Mouse (Mus musculus): ENCODE results near the gene Trak1. TPM values are rescaled to one million over a fixed set of nuclear protein-coding genes. Genes with fewer than 3 reads are reported as not detected.

Gene Trak1
- polyA plus RNA-seq, 1 experiment = 35.9 TPM

GRCm38 (mm10) chr9:121477305-121477911 is 180.1 kb downstream of the Trak1 start:
- DNase-seq (ENCODE audit: low spot score) = peak; percentile 45

GRCm38 (mm10) chr9:121479453-121479852 is 182.2 kb downstream of the Trak1 start:
- no peak for DNase-seq (ENCODE audit: low spot score)

DNA sequence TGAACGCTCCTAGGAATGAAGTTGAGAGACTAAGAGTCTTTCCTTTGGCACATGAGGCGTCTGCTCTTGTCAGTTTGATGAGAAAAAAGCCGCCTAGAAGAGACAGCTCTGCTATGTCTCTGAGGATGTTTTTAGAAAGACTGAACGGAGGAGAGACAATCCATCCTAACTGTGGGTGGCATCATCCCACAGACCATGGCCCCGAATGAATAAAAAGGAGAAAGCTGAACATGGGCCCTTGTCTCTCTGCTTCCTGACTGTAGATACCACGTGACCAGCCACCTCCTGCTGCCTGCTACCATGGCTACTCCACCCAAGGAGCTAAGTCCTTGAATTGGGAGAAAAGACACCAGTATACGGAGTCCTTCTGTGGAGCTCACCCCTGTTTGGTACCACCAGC is 189.9 kb downstream of the Trak1 start:
- DNase-seq (ENCODE audit: low spot score) = no peak

DNA sequence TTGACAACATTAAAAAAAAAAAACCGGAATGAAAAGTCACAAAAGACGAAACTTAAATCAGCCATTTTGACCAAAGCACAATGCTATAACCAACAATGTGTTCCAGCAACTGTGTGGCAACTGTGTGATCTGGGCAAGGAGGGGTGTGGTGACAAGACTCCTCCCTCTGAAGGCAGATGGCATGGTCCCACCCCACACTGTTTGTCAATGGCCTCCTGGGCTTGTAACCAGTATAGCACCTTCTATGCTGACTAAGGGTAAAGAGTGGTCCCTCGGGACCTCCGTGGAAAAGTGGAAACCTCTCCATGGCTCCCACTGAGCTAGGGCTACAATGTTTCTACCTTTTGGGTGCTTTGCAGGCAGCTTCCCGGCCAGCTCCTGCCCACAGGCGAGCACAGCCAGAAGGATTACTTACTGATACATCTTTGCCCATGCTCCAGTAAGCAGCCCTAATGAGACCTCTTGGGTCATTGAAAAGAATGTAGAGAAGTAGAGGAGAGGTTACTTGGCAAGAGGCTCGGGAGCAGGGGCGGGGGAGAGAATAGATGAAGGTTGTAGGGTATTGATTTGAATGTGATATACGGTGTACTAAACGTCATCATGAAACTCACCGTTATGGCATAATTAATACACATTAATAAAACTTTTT is 194.4 kb downstream of the Trak1 start:
- no peak for DNase-seq (ENCODE audit: low spot score)

DNA sequence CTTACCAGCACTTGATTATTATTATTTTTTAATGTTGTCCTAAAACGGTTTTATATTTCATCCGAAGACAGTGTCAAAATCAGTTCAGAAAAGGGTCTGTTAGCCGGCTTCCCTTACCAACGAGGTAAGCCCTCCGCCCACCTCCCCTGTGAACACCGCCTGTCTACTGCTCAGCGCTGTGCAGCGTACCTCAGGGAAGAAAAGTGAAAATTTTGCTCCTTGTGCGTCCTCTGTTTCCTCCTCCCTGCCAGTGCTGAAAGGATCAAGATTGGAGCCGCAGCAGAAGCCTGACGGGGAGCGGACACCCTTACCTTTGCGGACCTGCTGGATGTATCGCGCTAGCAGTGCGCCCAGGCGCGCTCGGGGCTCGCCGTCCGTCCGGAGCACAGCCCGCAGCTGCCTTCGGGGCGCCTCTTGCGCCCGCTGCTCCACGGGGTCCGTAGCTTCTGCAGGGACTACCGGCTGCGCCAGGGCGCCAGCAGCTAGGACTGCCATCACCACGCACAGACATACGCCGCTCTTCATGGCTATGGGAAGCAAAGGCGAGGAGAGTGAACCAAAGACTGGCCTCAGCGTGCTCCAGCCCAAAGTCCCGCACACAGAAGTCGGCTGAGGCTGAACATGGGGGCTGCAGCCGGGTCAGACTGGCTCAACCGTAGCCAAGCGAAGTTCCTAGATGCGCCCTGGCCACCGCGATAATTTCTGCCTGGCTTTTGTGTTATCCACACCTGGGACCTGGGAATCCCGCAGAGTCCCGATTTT is 196.9 kb downstream of the Trak1 start:
- no peak for DNase-seq (ENCODE audit: low spot score)

GRCm38 (mm10) chr9:121495529-121495928 is 198.2 kb downstream of the Trak1 start, which contains the start of gene Cck:
TSS of gene Cck (minus strand) at chr9:121495694.
- no peak for DNase-seq (ENCODE audit: low spot score)

- no peak for DNase-seq (ENCODE audit: low spot score)
Measured at GRCm38 (mm10) chr9:121496102-121496501, 198.8 kb downstream of the Trak1 start.

GRCm38 (mm10) chr9:121505346-121505745 is 208.0 kb downstream of the Trak1 start:
- no peak for DNase-seq (ENCODE audit: low spot score)

- DNase-seq (ENCODE audit: low spot score) = no peak
Measured at GRCm38 (mm10) chr9:121506478-121507180, 209.3 kb downstream of the Trak1 start.

GRCm38 (mm10) chr9:121511911-121512310 is 214.6 kb downstream of the Trak1 start:
- DNase-seq (ENCODE audit: low spot score) = no peak

DNA sequence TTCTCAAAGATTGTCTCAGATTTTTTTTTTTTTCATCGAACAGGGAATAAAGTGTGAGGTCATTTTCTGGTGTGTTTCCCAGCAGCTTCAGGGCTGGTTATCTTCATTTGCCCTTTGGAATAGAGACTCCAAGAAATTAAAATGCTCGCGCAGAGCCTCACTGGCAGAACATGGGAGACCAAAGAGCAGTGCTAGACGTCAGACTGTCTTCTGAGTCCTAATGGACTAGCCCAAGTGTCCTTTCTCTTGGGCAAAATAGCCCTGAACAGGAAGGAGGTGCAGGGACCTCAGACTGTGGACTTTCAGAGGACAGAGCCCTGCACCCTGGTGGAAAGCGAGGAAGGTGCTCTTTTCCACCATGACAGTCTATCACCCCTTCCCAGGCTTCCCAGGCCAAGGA is 217.2 kb downstream of the Trak1 start:
- DNase-seq (ENCODE audit: low spot score) = no peak

DNA sequence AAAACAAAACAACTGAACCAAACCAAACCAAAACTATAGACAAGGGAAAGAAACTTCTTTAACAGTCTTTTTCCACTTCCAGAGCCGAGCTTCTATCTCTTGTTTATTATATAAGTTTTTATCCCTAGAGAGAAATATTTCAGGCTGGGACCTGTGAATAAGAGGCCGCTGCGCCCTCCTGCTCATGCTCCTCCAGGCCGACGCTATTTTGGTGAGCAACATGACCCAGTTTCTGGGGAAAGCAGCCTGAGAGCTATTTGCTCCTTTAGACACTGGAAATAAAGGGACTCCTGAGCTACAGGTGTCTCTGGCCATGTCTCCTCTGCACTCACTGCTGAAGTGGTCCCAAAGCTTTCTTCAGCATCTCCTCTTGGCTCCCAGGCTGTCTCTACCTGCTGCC is 222.7 kb downstream of the Trak1 start:
- no peak for DNase-seq (ENCODE audit: low spot score)

Other genes starting within 250 kb of the Trak1 start
- gene Ulk4, start 20.3 kb upstream of the Trak1 start, polyA plus RNA-seq (2012; rRNA removed) = 2.4 and 2.9 TPM in 2 replicates
- gene Cck, start 198.2 kb downstream of the Trak1 start, polyA plus RNA-seq (2012; rRNA removed) = 45.3 and 46.2 TPM in 2 replicates

All from urinary bladder, adult 2 months (tissue).